Mouse (Mus musculus) midbrain, embryonic 16.5 days (tissue): ENCODE measurements around the gene Dusp23. TPM values are rescaled to one million over a fixed set of nuclear protein-coding genes. Genes with fewer than 3 reads are reported as not detected.

Experiments
- ATAC-seq: fragments of 200-750 bp; cut with Nextera tagmentation; 2 replicates; pipeline ENCODE4 v1.8.0; 2017; ENCODE audit warnings: moderate TSS enrichment
- H3K27ac ChIP-seq: fragments of 300-500 bp; sonication (generic); 2 replicates; pipeline ENCODE4 v1.5.1; 2014; ENCODE audit warnings: mild to moderate bottlenecking, low read length, mixed read lengths
- H3K27me3 ChIP-seq: fragments of 300-500 bp; sonication (generic); 2 replicates; pipeline ENCODE4 v1.6.1; 2014; ENCODE audit warnings: low read depth, low read length, mixed read lengths; ENCODE audit not compliant: control insufficient read depth, insufficient read depth
- H3K36me3 ChIP-seq: fragments of 300-500 bp; sonication (generic); 2 replicates; pipeline ENCODE4 v1.6.1; 2014; ENCODE audit warnings: mild to moderate bottlenecking, low read length, moderate library complexity, mixed read lengths; ENCODE audit not compliant: control insufficient read depth, insufficient read depth
- H3K4me1 ChIP-seq: fragments of 300-500 bp; sonication (generic); 2 replicates; pipeline ENCODE4 v1.6.1; 2014; ENCODE audit warnings: mild to moderate bottlenecking, low read length, mixed read lengths; ENCODE audit not compliant: control insufficient read depth, insufficient read depth
- H3K4me2 ChIP-seq: fragments of 300-500 bp; sonication (generic); 2 replicates; pipeline ENCODE4 v1.6.1; 2014; ENCODE audit warnings: mild to moderate bottlenecking, low read length, mixed read lengths
- H3K4me3 ChIP-seq: fragments of 300-500 bp; sonication (generic); 2 replicates; pipeline ENCODE4 v1.5.1; 2014; ENCODE audit warnings: low read depth, mild to moderate bottlenecking, low read length, moderate library complexity, mixed read lengths
- H3K9ac ChIP-seq: fragments of 300-500 bp; sonication (generic); 2 replicates; pipeline ENCODE4 v1.6.1; 2014; ENCODE audit warnings: low read depth, low read length, mixed read lengths
- H3K9me3 ChIP-seq: fragments of 300-500 bp; sonication (generic); replicated peaks from 2 replicates; pipeline ENCODE4 v1.6.1; 2014; ENCODE audit warnings: mild to moderate bottlenecking, low read length, mixed read lengths; ENCODE audit not compliant: control insufficient read depth, poor library complexity, severe bottlenecking
- WGBS: fragments of 180-500 bp; shearing (Covaris S2); extraction: QIAGEN DNeasy Blood & Tissue Kit; methylation state at CpG from one replicate; pipeline ENCODE4 v1.1.7; 2014; 5-methylcytosine and 5-hydroxymethylcytosine counted together
- polyA plus RNA-seq: library from polyadenylated mRNA; unstranded; fragments of >200 nt; fragmentation: Nextera tagmentation; extraction: Ambion mirVana; gene quantifications from 2 replicates; pipeline ENCODE4 v1.2.1, GENCODE M21; 2015

Dusp23 gene
- 7.1 and 8.0 TPM in 2 replicates for polyA plus RNA-seq

GRCm38 (mm10) chr1:172632451-172633326, at the start of gene Dusp23:
TSS of gene Dusp23 (minus strand) at chr1:172632962.
- H3K36me3 ChIP-seq: no peaks in the 10 kb centered on the region
- peak within 1 kb of the TSS; percentile 75 for H3K9ac ChIP-seq
- H3K4me1 ChIP-seq: peaks cover 4% of the 10 kb centered on the region; the same call in 1 of the 2 replicates
- peak within 1 kb of the TSS; percentile 84 for H3K4me2 ChIP-seq
- peak; percentile 98 for ATAC-seq
- no peaks in the 10 kb centered on the region for H3K9me3 ChIP-seq
- H3K27me3 ChIP-seq: no peaks in the 10 kb centered on the region
- WGBS: under 1% methylated on average over 53 of the region's 53 CpGs
- peak within 1 kb of the TSS; percentile 69 for H3K27ac ChIP-seq
- peak within 1 kb of the TSS; percentile 72 for H3K4me3 ChIP-seq

GRCm38 (mm10) chr1:172680742-172681141, 48.0 kb upstream of the Dusp23 start:
- no peak overlapping the region for H3K9ac ChIP-seq
- H3K27me3 ChIP-seq: no peaks in the 10 kb centered on the region
- no peaks in the 10 kb centered on the region for H3K36me3 ChIP-seq
- no peak overlapping the region for H3K4me3 ChIP-seq
- no peaks in the 10 kb centered on the region for H3K4me1 ChIP-seq
- H3K27ac ChIP-seq: no peak overlapping the region
- 86% methylated on average over 4 of the region's 4 CpGs for WGBS
- no peaks in the 10 kb centered on the region for H3K9me3 ChIP-seq
- no peak overlapping the region for H3K4me2 ChIP-seq
- no peak for ATAC-seq

GRCm38 (mm10) chr1:172670716-172671115, 38.0 kb upstream of the Dusp23 start:
- no peaks in the 10 kb centered on the region for H3K27me3 ChIP-seq
- H3K27ac ChIP-seq: no peak overlapping the region
- H3K4me2 ChIP-seq: no peak overlapping the region
- no peak for ATAC-seq
- H3K4me1 ChIP-seq: peaks cover 5% of the 10 kb centered on the region
- no peak overlapping the region for H3K4me3 ChIP-seq
- H3K9me3 ChIP-seq: no peaks in the 10 kb centered on the region
- H3K36me3 ChIP-seq: no peaks in the 10 kb centered on the region
- 98% methylated on average over 1 of the region's 1 CpGs for WGBS
- no peak overlapping the region for H3K9ac ChIP-seq

- Histone ChIP-seq H3K27me3 (no peaks in the 10 kb centered on the region), H3K4me3 (no peak overlapping the region), H3K4me2 (peak overlapping the region; percentile 13; the same call in 1 of the 2 replicates), H3K36me3 (no peaks in the 10 kb centered on the region), H3K9ac (no peak overlapping the region), H3K9me3 (no peaks in the 10 kb centered on the region), H3K27ac (no peak overlapping the region), H3K4me1 (peaks cover 5% of the 10 kb centered on the region)
- peak; percentile 62 for ATAC-seq
- WGBS: 5% methylated on average over 6 of the region's 6 CpGs
These were observed 34.8 kb upstream of the Dusp23 start for GRCm38 (mm10) chr1:172667597-172667996.

DNA sequence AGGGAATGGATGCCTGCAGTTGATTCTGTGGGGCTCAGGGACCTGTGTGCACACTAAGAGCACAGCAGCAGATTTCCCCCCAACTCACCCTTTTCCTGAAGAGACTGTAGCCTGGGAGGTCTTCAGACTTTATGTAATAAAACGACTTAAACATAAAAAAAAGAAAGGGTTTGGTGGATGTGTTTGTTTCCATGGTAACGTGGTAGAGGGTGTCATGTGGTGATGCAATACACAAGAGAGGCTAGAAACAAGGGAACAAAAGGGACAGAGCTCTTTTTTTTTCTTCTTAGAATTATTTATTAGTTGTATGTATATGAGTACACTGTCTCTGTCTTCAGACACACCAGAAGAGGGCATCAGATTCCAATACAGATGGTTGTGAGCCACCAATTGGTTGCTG, 32.7 kb upstream of the Dusp23 start:
- 45% methylated on average over 2 of the region's 2 CpGs for WGBS
- Histone ChIP-seq H3K4me3 (no peak overlapping the region), H3K4me2 (no peak overlapping the region), H3K9me3 (no peaks in the 10 kb centered on the region), H3K27me3 (no peaks in the 10 kb centered on the region), H3K27ac (no peak overlapping the region), H3K9ac (no peak overlapping the region), H3K4me1 (peaks cover 5% of the 10 kb centered on the region), H3K36me3 (no peaks in the 10 kb centered on the region)
- peak; percentile 16; the same call in 1 of the 2 replicates for ATAC-seq

GRCm38 (mm10) chr1:172659688-172660087, 26.9 kb upstream of the Dusp23 start:
- H3K27me3 ChIP-seq: no peaks in the 10 kb centered on the region
- no peak overlapping the region for H3K27ac ChIP-seq
- H3K4me2 ChIP-seq: no peak overlapping the region
- H3K4me1 ChIP-seq: no peaks in the 10 kb centered on the region
- 88% methylated on average over 8 of the region's 8 CpGs for WGBS
- ATAC-seq: no peak
- no peak overlapping the region for H3K9ac ChIP-seq
- H3K36me3 ChIP-seq: no peaks in the 10 kb centered on the region
- no peak overlapping the region for H3K4me3 ChIP-seq
- H3K9me3 ChIP-seq: no peaks in the 10 kb centered on the region

GRCm38 (mm10) chr1:172657266-172657665, 24.5 kb upstream of the Dusp23 start:
- no peak for ATAC-seq
- no peaks in the 10 kb centered on the region for H3K4me1 ChIP-seq
- no peak overlapping the region for H3K9ac ChIP-seq
- no peak overlapping the region for H3K27ac ChIP-seq
- no peak overlapping the region for H3K4me3 ChIP-seq
- H3K9me3 ChIP-seq: no peaks in the 10 kb centered on the region
- no peaks in the 10 kb centered on the region for H3K36me3 ChIP-seq
- no peaks in the 10 kb centered on the region for H3K27me3 ChIP-seq
- H3K4me2 ChIP-seq: no peak overlapping the region
- WGBS: 60% methylated on average over 3 of the region's 3 CpGs

- 79% methylated on average over 6 of the region's 6 CpGs for WGBS
- no peak overlapping the region for H3K4me2 ChIP-seq
- ATAC-seq: no peak
These were observed 21.1 kb upstream of the Dusp23 start for GRCm38 (mm10) chr1:172653900-172654299.

GRCm38 (mm10) chr1:172652040-172652662, 19.4 kb upstream of the Dusp23 start:
- no peak overlapping the region for H3K9ac ChIP-seq
- no peak for ATAC-seq
- no peak overlapping the region for H3K4me3 ChIP-seq
- H3K4me1 ChIP-seq: no peaks in the 10 kb centered on the region
- WGBS: 78% methylated on average over 18 of the region's 18 CpGs
- no peak overlapping the region for H3K4me2 ChIP-seq
- no peaks in the 10 kb centered on the region for H3K36me3 ChIP-seq
- no peaks in the 10 kb centered on the region for H3K9me3 ChIP-seq
- H3K27me3 ChIP-seq: no peaks in the 10 kb centered on the region
- no peak overlapping the region for H3K27ac ChIP-seq

More at GRCm38 (mm10) chr1:172653900-172654299, 21.1 kb upstream of the Dusp23 start:
- H3K4me1 ChIP-seq: no peaks in the 10 kb centered on the region
- H3K27me3 ChIP-seq: no peaks in the 10 kb centered on the region
- H3K27ac ChIP-seq: no peak overlapping the region
- no peaks in the 10 kb centered on the region for H3K9me3 ChIP-seq
- no peak overlapping the region for H3K9ac ChIP-seq
- H3K4me3 ChIP-seq: no peak overlapping the region
- H3K36me3 ChIP-seq: no peaks in the 10 kb centered on the region
